In genomic region chr14:49027779-49028368, GRCm38 (mm10) we compare ENCODE assay signal across 15 mouse cellular contexts. TPM values are rescaled to one million over a fixed set of nuclear protein-coding genes. Genes with fewer than 3 reads are reported as not detected.
DNase-seq lines count a peak whose midpoint lies in the region; ATAC-seq and TF ChIP-seq lines count a peak whose summit lies in the region.
"Had no signal": no experiment of that assay in that cellular context is flagged by ENCODE, and none has a peak within 500 bp of the region (broad histone marks: within the 10 kb centered on the region; RNA-seq: fewer than 3 reads in every experiment).

No protein-coding gene starts in this region.

- no peaks in the 10 kb centered on the region for H3K36me3 ChIP-seq in heart, adult 2 months (ENCODE audit: control insufficient read depth, insufficient read depth, low read length)
- H3K36me3 ChIP-seq in midbrain, embryonic 14.5 days (ENCODE audit: control insufficient read depth, insufficient read depth, low read length), result peaks cover 21% of the 10 kb centered on the region
- H3K36me3 ChIP-seq in midbrain, embryonic 10.5 days, result peaks cover 70% of the 10 kb centered on the region

- H3K79me2 ChIP-seq in heart, adult 2 months (replicated peaks; ENCODE audit: control insufficient read depth, insufficient read depth, low read length), result no peaks in the 10 kb centered on the region

- H3K4me3 ChIP-seq in heart, adult 2 months, result no peak overlapping the region
- no peak overlapping the region for H3K4me3 ChIP-seq in midbrain, embryonic 14.5 days (replicated peaks; ENCODE audit: low read depth, low read length)
- H3K4me3 ChIP-seq in midbrain, embryonic 10.5 days, result no peak overlapping the region
- H3K4me3 ChIP-seq: neural tube, embryonic 12.5 days had no signal

- no peaks in the 10 kb centered on the region for H3K9me3 ChIP-seq in midbrain, embryonic 14.5 days (ENCODE audit: control insufficient read depth, low read length)
- 0 out of 2 replicates have a peak, but pooled peaks cover 3% of the 10 kb centered on the region for H3K9me3 ChIP-seq in midbrain, embryonic 10.5 days (replicated peaks)
- H3K9me3 ChIP-seq: G1E; neural tube, embryonic 12.5 days had no signal

- no peak for TF ChIP-seq EP300 in heart, adult 2 months (IDR thresholded peaks at IDR 0.05; ENCODE audit: insufficient read depth, low read depth, low read length)

- TF ChIP-seq POLR2A in heart, adult 2 months (IDR thresholded peaks at IDR 0.05; ENCODE audit: insufficient read depth, low read depth, low read length), result no peak

- H3K27me3 ChIP-seq in heart, adult 2 months (ENCODE audit: control insufficient read depth, insufficient read depth, low read length), result no peaks in the 10 kb centered on the region
- no peaks in the 10 kb centered on the region for H3K27me3 ChIP-seq in midbrain, embryonic 14.5 days (ENCODE audit: control insufficient read depth, insufficient read depth, low read length)
- H3K27me3 ChIP-seq in midbrain, embryonic 10.5 days (ENCODE audit: low read depth, poor library complexity, severe bottlenecking), result no peaks in the 10 kb centered on the region
- H3K27me3 ChIP-seq: neural tube, embryonic 12.5 days had no signal

- H3K27ac ChIP-seq in heart, adult 2 months, result no peak overlapping the region
- H3K27ac ChIP-seq in midbrain, embryonic 14.5 days (replicated peaks; ENCODE audit: low read depth, low read length), result no peak overlapping the region
- no peak overlapping the region for H3K27ac ChIP-seq in midbrain, embryonic 10.5 days (replicated peaks)
- H3K27ac ChIP-seq: neural tube, embryonic 12.5 days had no signal

- no peaks in the 10 kb centered on the region for H3K4me1 ChIP-seq in heart, adult 2 months (ENCODE audit: control insufficient read depth, insufficient read depth, low read length)
- H3K4me1 ChIP-seq in midbrain, embryonic 14.5 days (ENCODE audit: control insufficient read depth, insufficient read depth, low read length), result no peaks in the 10 kb centered on the region
- H3K4me1 ChIP-seq in midbrain, embryonic 10.5 days, result no peaks in the 10 kb centered on the region
- H3K4me1 ChIP-seq: neural tube, embryonic 12.5 days had no signal

- intact Hi-C loops in heart, adult 2 months (cut with DNase I), result no loop called here
- intact Hi-C loops in heart, postnatal 14 days (cut with DNase I), result no loop called here

- 82% methylated on average over 3 of the region's 3 CpGs for WGBS in heart, adult 2 months
- WGBS in midbrain, embryonic 14.5 days, result 72% methylated on average over 3 of the region's 3 CpGs
- 80% methylated on average over 3 of the region's 3 CpGs for WGBS in midbrain, embryonic 10.5 days

- H3K4me2 ChIP-seq in midbrain, embryonic 14.5 days (ENCODE audit: low read length), result no peak overlapping the region
- H3K4me2 ChIP-seq: neural tube, embryonic 12.5 days had no signal

- DNase-seq in heart, adult 2 months, result no peak
- DNase-seq in heart, postnatal 14 days, result no peak
- DNase-seq in midbrain, embryonic 14.5 days, result peak; percentile 65
- no peak for DNase-seq in midbrain, embryonic 10.5 days (ENCODE audit: low spot score)
- peak; percentile 1 for DNase-seq in fibroblast of lung, adult 2 months (ENCODE audit: low read depth)
- DNase-seq in urinary bladder, postnatal 10 days (ENCODE audit: low spot score), result no peak
- DNase-seq in adrenal gland, adult 18-20 months (ENCODE audit: low spot score in 2 of 2), result no peak
- no peak for DNase-seq in cerebellum, adult 18-20 months
- DNase-seq: adrenal gland, postnatal 25 days; cerebellum, adult 8-10 months; lung, postnatal 10 days; right cerebral cortex, postnatal 4 days had no signal

- no peak overlapping the region for H3K9ac ChIP-seq in heart, adult 2 months (ENCODE audit: low read depth, low read length)
- no peak overlapping the region for H3K9ac ChIP-seq in midbrain, embryonic 14.5 days (replicated peaks; ENCODE audit: low read length)
- H3K9ac ChIP-seq: neural tube, embryonic 12.5 days had no signal

- ATAC-seq in midbrain, embryonic 14.5 days (ENCODE audit: low FRiP score, low TSS enrichment), result no peak
- ATAC-seq: inflammation-experienced regulatory T-cells, adult 6 months had no signal

- peak; percentile 59 for TF ChIP-seq CTCF in heart, adult 2 months (IDR thresholded peaks at IDR 0.05)

RNA-seq across cellular contexts. Expression of gene Ap5m1, which starts 38.0 kb away (rescaled TPM):
- total RNA-seq in heart, adult 2 months (2021), result 1 to 10 TPM; 8.7 to 9.1 TPM
- 8.1 and 14.9 TPM in 2 replicates for polyA plus RNA-seq in heart, adult 2 months (2012; rRNA removed)
- total RNA-seq in heart, postnatal 14 days (2021), result 10 to 100 TPM; 12.3 to 13.2 TPM
- polyA plus RNA-seq in midbrain, embryonic 14.5 days (2014; fragmentation: Nextera tagmentation; extraction: Ambion mirVana), result 22.3 and 27.9 TPM in 2 replicates
- polyA plus RNA-seq in midbrain, embryonic 10.5 days (2016; fragmentation: Nextera tagmentation; extraction: Ambion mirVana), result 34.2 and 34.7 TPM in 2 replicates
- 10 to 100 TPM; 18.2 to 19.8 TPM for total RNA-seq in adrenal gland, adult 18-20 months (2021)

RNA-seq across cellular contexts. Expression of gene Exoc5, which starts 38.6 kb away (rescaled TPM):
- total RNA-seq in heart, adult 2 months (2021), result 10 to 100 TPM; 15.9 to 19.0 TPM
- polyA plus RNA-seq in heart, adult 2 months (2012; rRNA removed), result 4.4 and 9.3 TPM in 2 replicates
- total RNA-seq in heart, postnatal 14 days (2021), result 10 to 100 TPM; 25.0 to 25.4 TPM
- 77.5 and 105 TPM in 2 replicates for polyA plus RNA-seq in midbrain, embryonic 14.5 days (2014; fragmentation: Nextera tagmentation; extraction: Ambion mirVana)
- polyA plus RNA-seq in midbrain, embryonic 10.5 days (2016; fragmentation: Nextera tagmentation; extraction: Ambion mirVana), result 78.4 and 87.4 TPM in 2 replicates
- 10 to 100 TPM; 34.5 to 35.4 TPM for total RNA-seq in adrenal gland, adult 18-20 months (2021)

Comparison
In these comparisons a context has a peak if more than half of its experiments do, and no peak if none do; other contexts are left out.
1. DNase-seq: peak in midbrain, embryonic 14.5 days (single experiment) and fibroblast of lung, adult 2 months (single experiment); none in heart, adult 2 months (0 of 2), heart, postnatal 14 days (0 of 2), midbrain, embryonic 10.5 days (single experiment), urinary bladder, postnatal 10 days (single experiment), adrenal gland, adult 18-20 months (0 of 2) and cerebellum, adult 18-20 months (0 of 2).